Mouse (Mus musculus): Measurements from ENCODE around the gene Otop1. TPM values are rescaled to one million over a fixed set of nuclear protein-coding genes. Genes with fewer than 3 reads are reported as not detected.

Otop1 gene
- polyA plus RNA-seq, 1 experiment from 2014 or later = not detected

Other genes starting within 250 kb of the Otop1 start
- 41.4 and 45.2 TPM in 2 replicates for gene Stx18, start 237.2 kb upstream of the Otop1 start, polyA plus RNA-seq (2015; fragmentation: Nextera tagmentation; extraction: Ambion mirVana)
- gene Nsg1, start 116.1 kb upstream of the Otop1 start, polyA plus RNA-seq (2015; fragmentation: Nextera tagmentation; extraction: Ambion mirVana) = 52.2 and 57.5 TPM in 2 replicates
- 10.5 and 11.4 TPM in 2 replicates for gene Zbtb49, start 55.5 kb upstream of the Otop1 start, polyA plus RNA-seq (2015; fragmentation: Nextera tagmentation; extraction: Ambion mirVana)
- 68.1 and 78.5 TPM in 2 replicates for gene Lyar, start 55.5 kb upstream of the Otop1 start, polyA plus RNA-seq (2015; fragmentation: Nextera tagmentation; extraction: Ambion mirVana)
- 66.2 and 69.0 TPM in 2 replicates for gene Tmem128, start 15.8 kb upstream of the Otop1 start, polyA plus RNA-seq (2015; fragmentation: Nextera tagmentation; extraction: Ambion mirVana)
- not detected in 2 replicates for gene Drd5, start 43.4 kb downstream of the Otop1 start, polyA plus RNA-seq (2015; fragmentation: Nextera tagmentation; extraction: Ambion mirVana)
- gene Slc2a9, start 227.2 kb downstream of the Otop1 start, polyA plus RNA-seq (2015; fragmentation: Nextera tagmentation; extraction: Ambion mirVana) = 0.77 and 1.4 TPM in 2 replicates